Mouse (Mus musculus): ENCODE measurements around the gene Acsm5. TPM values are rescaled to one million over a fixed set of nuclear protein-coding genes. Genes with fewer than 3 reads are reported as not detected.

The Acsm5 gene
- polyA plus RNA-seq, 1 experiment from 2014 or later, result not detected

DNA sequence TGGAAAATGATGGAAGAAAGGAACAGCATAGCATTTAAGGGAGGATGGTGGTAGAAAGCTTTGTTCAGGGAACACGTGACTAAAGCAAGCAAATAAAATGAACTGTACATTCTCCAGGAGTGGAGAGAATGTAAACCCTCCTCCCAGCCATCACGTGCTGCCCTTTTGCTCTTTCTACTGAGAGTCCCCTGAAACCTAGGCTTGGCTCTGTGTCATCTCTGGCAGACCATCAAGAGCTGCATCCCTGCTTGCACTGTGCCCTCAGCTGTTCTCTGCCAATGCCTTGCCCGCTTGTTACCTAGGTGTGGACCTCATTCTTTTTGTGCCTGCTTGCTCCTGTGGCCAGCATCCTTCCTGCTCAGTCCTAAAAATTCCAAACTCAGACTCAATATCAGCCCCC, 2.6 kb downstream of the Acsm5 start:
- Histone ChIP-seq H3K4me3 (no peak overlapping the region), H3K27ac (no peak overlapping the region), H3K36me3 (no peaks in the 10 kb centered on the region), H3K27me3 (no peaks in the 10 kb centered on the region), H3K9me3 (no peaks in the 10 kb centered on the region), H3K4me1 (0 out of 2 replicates have a peak, but pooled peaks cover 6% of the 10 kb centered on the region), H3K4me2 (no peak overlapping the region), H3K9ac (no peak overlapping the region)
- ATAC-seq (ENCODE audit: borderline replicate concordance, extremely low read depth, low FRiP score, low TSS enrichment), result no peak
- WGBS, result 70% methylated on average over 3 of the region's 3 CpGs

DNA sequence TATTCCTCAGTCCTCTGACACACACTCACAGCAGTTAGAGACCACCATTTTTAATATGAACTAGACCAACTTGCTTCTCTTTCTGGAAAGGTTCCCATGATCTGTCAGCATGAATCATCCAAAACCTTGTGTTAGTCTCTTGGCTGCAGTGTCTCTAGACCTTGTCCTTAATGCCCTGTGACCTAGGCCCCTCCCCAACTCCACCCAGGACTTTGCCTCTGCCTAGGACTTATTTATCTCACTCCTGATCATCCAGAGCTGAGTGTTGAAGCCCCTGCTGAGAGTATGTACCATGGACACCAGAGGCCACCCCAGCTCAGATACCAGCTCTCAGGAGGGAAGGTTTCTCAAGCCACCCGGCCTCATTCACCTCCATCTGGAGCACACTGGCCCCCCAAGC, 3.1 kb downstream of the Acsm5 start:
- Histone ChIP-seq H3K36me3 (no peaks in the 10 kb centered on the region), H3K9ac (no peak overlapping the region), H3K9me3 (no peaks in the 10 kb centered on the region), H3K27ac (no peak overlapping the region), H3K4me3 (no peak overlapping the region), H3K4me1 (0 out of 2 replicates have a peak, but pooled peaks cover 6% of the 10 kb centered on the region), H3K27me3 (no peaks in the 10 kb centered on the region), H3K4me2 (no peak overlapping the region)
- ATAC-seq (ENCODE audit: borderline replicate concordance, extremely low read depth, low FRiP score, low TSS enrichment), result no peak
- 70% methylated on average over 1 of the region's 1 CpGs for WGBS

DNA sequence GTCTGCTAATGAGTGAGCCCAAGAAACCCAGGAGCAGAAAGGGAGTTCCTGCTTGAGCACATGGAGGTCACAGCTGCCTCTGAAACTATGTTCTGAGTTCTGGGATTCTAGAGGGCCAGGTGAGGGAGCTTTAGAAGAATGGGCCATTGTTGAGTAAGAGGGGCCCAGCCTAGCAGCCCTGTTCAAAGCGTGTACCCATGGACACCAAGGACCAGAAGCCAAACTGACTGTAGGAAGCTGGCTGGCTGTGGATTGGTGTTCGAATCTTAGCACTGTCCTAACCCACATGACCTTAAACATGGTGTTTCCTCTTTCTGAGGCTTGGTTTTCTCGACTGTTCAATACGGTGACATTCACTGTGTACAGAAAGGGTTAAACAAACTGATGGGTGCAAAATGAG, 4.1 kb downstream of the Acsm5 start, which contains the start of gene Pdilt:
Gene Pdilt, minus strand, starts transcription at position 101 of the 400 bp plus-strand sequence.
- 54% methylated on average over 4 of the region's 4 CpGs for WGBS
- H3K9me3 ChIP-seq, result no peaks in the 10 kb centered on the region
- H3K9ac ChIP-seq, result no peak within 1 kb of the TSS
- no peak within 1 kb of the TSS for H3K4me2 ChIP-seq
- no peaks in the 10 kb centered on the region for H3K27me3 ChIP-seq
- no peak within 1 kb of the TSS for H3K27ac ChIP-seq
- H3K4me1 ChIP-seq, result 0 out of 2 replicates have a peak, but pooled peaks cover 6% of the 10 kb centered on the region
- no peak for ATAC-seq (ENCODE audit: borderline replicate concordance, extremely low read depth, low FRiP score, low TSS enrichment)
- H3K4me3 ChIP-seq, result no peak within 1 kb of the TSS
- no peaks in the 10 kb centered on the region for H3K36me3 ChIP-seq

DNA sequence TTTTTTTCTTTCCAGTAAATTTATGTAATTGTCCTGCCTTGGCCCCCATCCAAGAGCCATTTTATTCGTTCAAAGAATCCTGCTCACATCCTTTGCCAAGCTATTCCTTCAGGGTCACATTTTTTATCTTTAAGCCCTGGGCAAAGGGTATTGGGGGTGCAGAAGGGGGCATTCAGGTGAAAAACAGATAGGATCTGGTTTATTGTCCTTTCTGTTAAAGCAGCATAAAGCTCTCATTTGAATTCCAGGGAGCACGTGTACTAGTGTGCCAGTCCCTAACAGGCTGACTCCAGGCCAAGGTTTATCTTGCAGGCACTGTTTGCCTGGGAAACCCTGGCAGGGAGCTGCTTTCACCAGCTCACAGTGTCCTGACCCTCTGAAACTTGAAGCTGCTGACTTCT, 6.6 kb downstream of the Acsm5 start:
- H3K4me2 ChIP-seq, result no peak overlapping the region
- no peak for ATAC-seq (ENCODE audit: borderline replicate concordance, extremely low read depth, low FRiP score, low TSS enrichment)
- H3K9ac ChIP-seq, result no peak overlapping the region
- no peaks in the 10 kb centered on the region for H3K36me3 ChIP-seq
- 0 out of 2 replicates have a peak, but pooled peaks cover 6% of the 10 kb centered on the region for H3K4me1 ChIP-seq
- no peaks in the 10 kb centered on the region for H3K9me3 ChIP-seq
- no peak overlapping the region for H3K27ac ChIP-seq
- no peaks in the 10 kb centered on the region for H3K27me3 ChIP-seq
- WGBS, result 16% methylated on average over 2 of the region's 2 CpGs
- H3K4me3 ChIP-seq, result no peak overlapping the region

DNA sequence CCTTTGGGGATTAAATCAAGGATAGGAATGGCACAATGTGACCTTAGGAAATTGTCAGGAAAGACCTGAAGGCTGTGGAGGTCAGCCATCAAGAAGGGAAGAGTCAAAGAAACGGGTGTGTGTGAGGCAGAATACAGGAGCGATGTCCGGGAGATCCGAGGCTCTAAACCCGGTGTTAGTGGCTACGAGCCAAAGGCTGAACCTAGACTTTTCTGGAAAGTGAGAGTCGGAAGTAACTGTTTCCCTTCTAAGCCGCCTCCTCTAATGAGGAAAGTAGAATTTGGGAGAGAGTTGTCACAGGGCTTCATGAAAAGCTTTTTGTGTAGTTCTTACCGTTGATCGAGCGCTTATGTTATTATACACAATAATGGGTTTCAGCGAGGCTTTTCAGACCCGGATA, 7.2 kb downstream of the Acsm5 start:
- no peak overlapping the region for H3K27ac ChIP-seq
- ATAC-seq (ENCODE audit: borderline replicate concordance, extremely low read depth, low FRiP score, low TSS enrichment), result no peak
- H3K27me3 ChIP-seq, result no peaks in the 10 kb centered on the region
- no peaks in the 10 kb centered on the region for H3K9me3 ChIP-seq
- H3K36me3 ChIP-seq, result no peaks in the 10 kb centered on the region
- no peak overlapping the region for H3K4me3 ChIP-seq
- no peak overlapping the region for H3K9ac ChIP-seq
- no peak overlapping the region for H3K4me2 ChIP-seq
- H3K4me1 ChIP-seq, result 0 out of 2 replicates have a peak, but pooled peaks cover 6% of the 10 kb centered on the region
- 71% methylated on average over 13 of the region's 13 CpGs for WGBS

DNA sequence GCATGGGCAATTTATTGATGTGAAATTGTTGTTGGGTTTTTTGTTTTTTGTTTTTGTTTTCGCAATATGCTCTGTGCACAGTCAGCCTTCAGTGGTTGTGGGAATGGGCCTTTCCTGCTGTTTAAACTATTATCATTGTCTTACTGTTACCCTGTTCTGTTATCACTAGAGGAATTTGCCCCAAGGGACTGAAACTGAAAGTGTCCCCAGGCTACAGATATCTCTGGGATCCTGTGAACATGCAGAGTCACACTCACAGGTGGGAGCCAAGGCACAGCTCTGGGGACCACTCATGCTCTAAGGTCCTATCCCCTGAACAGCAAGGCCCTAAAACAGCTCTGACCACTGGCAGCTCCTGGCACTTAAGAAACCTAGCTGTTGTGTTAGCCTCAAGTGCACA, 7.9 kb downstream of the Acsm5 start:
- Histone ChIP-seq H3K9ac (no peak overlapping the region), H3K9me3 (no peaks in the 10 kb centered on the region), H3K36me3 (no peaks in the 10 kb centered on the region), H3K27me3 (no peaks in the 10 kb centered on the region), H3K4me2 (no peak overlapping the region), H3K27ac (no peak overlapping the region), H3K4me3 (no peak overlapping the region), H3K4me1 (0 out of 2 replicates have a peak, but pooled peaks cover 6% of the 10 kb centered on the region)
- WGBS, result 93% methylated on average over 1 of the region's 1 CpGs
- ATAC-seq (ENCODE audit: borderline replicate concordance, extremely low read depth, low FRiP score, low TSS enrichment), result no peak

DNA sequence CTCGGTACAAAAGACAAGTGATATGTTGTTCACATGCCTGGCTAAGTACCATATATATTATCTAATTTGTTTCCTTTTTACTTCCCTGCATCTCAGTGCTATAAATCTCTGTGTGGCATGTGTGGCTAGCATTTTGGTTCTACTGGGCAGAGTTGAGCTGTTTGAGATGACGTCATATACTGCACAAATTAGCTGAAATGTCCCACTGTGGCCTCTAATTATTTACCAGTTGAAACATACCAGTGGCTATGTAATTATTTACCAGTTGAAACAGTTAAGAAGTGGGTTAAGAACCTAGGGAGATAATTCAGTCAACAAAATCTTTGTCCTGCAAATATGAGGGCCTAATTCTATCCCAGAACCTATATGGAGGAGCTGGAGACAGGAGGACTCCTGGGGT, 8.3 kb downstream of the Acsm5 start:
- 0 out of 2 replicates have a peak, but pooled peaks cover 6% of the 10 kb centered on the region for H3K4me1 ChIP-seq
- H3K36me3 ChIP-seq, result no peaks in the 10 kb centered on the region
- no peak overlapping the region for H3K4me2 ChIP-seq
- 51% methylated on average over 2 of the region's 2 CpGs for WGBS
- H3K9me3 ChIP-seq, result no peaks in the 10 kb centered on the region
- no peaks in the 10 kb centered on the region for H3K27me3 ChIP-seq
- ATAC-seq (ENCODE audit: borderline replicate concordance, extremely low read depth, low FRiP score, low TSS enrichment), result no peak
- no peak overlapping the region for H3K9ac ChIP-seq
- no peak overlapping the region for H3K4me3 ChIP-seq
- no peak overlapping the region for H3K27ac ChIP-seq

DNA sequence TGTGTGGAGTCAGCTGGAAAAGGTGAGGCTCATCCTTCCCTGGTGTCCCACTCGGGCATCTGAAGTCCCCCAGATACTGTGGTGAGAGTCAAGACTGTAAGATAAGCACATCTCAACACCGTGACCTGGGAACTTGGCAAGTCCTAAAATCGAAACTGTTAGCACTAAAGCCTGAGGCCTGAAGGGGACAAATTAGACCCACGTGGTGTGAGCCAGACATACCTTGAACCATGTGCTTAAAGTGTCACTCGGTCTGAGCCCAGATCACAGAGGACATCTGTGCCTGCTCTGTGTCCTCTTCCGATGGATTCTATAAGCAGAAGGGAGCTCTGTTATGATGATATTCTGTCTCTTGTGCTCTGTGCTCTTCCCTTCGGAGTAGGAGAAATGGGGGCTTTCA, 9.4 kb downstream of the Acsm5 start:
- no peak overlapping the region for H3K4me3 ChIP-seq
- 62% methylated on average over 7 of the region's 7 CpGs for WGBS
- H3K4me2 ChIP-seq, result no peak overlapping the region
- no peak overlapping the region for H3K9ac ChIP-seq
- 0 out of 2 replicates have a peak, but pooled peaks cover 6% of the 10 kb centered on the region for H3K4me1 ChIP-seq
- no peaks in the 10 kb centered on the region for H3K9me3 ChIP-seq
- no peak for ATAC-seq (ENCODE audit: borderline replicate concordance, extremely low read depth, low FRiP score, low TSS enrichment)
- H3K27me3 ChIP-seq, result no peaks in the 10 kb centered on the region
- H3K36me3 ChIP-seq, result no peaks in the 10 kb centered on the region
- no peak overlapping the region for H3K27ac ChIP-seq

DNA sequence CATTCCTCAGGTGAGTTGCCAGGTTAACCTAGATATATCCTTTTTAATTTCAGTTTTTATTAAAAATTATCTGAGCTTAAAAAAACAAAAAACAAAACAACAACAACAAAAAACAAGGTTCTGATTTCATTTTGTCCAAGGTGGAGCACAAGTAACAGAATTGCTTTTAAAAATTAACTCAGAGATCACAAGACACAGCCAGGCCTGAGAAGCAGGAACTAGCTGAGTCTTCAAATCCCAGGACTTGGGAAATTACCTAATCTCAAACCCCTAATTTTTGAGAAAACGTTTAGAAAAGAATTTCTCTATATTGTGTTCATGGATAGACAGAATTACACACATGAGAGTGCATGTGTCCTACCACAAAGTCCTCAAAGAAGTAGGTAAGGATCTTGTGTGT, 13.7 kb downstream of the Acsm5 start:
- ATAC-seq (ENCODE audit: borderline replicate concordance, extremely low read depth, low FRiP score, low TSS enrichment), result no peak
- Histone ChIP-seq H3K4me1 (no peaks in the 10 kb centered on the region), H3K36me3 (no peaks in the 10 kb centered on the region), H3K9me3 (no peaks in the 10 kb centered on the region), H3K4me3 (no peak overlapping the region), H3K27me3 (no peaks in the 10 kb centered on the region), H3K27ac (no peak overlapping the region), H3K9ac (no peak overlapping the region), H3K4me2 (no peak overlapping the region)
- 54% methylated on average over 1 of the region's 1 CpGs for WGBS

DNA sequence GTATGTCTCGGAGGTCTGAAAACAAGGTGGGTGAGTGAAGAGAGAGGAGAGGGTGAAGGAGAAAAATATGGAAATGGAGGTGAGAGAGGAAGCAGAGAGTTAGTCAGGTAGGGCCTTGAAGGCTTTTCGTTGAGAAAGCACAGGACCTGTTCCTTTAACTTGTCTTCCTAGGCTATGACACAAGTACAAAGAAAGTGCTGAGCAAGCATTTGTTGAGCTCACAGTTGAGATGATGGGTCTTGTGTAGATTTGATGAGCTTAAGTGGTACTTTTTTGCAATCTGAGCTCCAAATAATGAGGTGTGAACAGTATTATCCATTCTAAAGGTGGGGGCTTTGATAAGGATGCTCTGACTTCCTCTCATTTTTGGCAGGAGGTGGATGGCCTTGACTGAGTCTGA, 15.1 kb downstream of the Acsm5 start:
- no peak for ATAC-seq (ENCODE audit: borderline replicate concordance, extremely low read depth, low FRiP score, low TSS enrichment)
- WGBS, result 74% methylated on average over 2 of the region's 2 CpGs

DNA sequence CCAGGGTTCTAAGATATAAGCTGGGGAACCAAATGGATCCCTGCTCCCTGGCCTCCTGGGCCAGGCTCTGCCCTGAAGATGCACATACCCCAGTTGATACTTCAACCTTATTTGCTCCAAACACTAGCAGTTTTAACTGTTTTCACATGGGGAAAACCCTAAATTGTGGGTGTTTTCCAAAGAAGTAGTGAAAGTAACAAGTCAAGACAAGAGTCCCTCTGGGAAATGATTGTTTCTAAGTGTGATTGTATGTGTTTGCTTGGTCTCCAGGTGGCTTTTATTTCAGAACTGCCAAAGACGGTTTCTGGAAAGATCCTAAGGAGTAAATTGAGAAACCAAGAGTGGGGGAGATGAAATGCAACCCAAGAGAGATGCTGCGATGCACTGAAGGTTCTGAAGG, 23.2 kb downstream of the Acsm5 start:
- Histone ChIP-seq H3K4me2 (no peak overlapping the region), H3K4me1 (no peaks in the 10 kb centered on the region), H3K27ac (no peak overlapping the region), H3K4me3 (no peak overlapping the region), H3K27me3 (no peaks in the 10 kb centered on the region), H3K36me3 (no peaks in the 10 kb centered on the region), H3K9ac (no peak overlapping the region), H3K9me3 (no peaks in the 10 kb centered on the region)
- no peak for ATAC-seq (ENCODE audit: borderline replicate concordance, extremely low read depth, low FRiP score, low TSS enrichment)
- 69% methylated on average over 2 of the region's 2 CpGs for WGBS

More for the DNA sequence above, 15.1 kb downstream of the Acsm5 start:
- Histone ChIP-seq H3K9ac (no peak overlapping the region), H3K4me2 (no peak overlapping the region), H3K4me3 (no peak overlapping the region), H3K9me3 (no peaks in the 10 kb centered on the region), H3K27ac (no peak overlapping the region), H3K27me3 (no peaks in the 10 kb centered on the region), H3K4me1 (no peaks in the 10 kb centered on the region), H3K36me3 (no peaks in the 10 kb centered on the region)

DNA sequence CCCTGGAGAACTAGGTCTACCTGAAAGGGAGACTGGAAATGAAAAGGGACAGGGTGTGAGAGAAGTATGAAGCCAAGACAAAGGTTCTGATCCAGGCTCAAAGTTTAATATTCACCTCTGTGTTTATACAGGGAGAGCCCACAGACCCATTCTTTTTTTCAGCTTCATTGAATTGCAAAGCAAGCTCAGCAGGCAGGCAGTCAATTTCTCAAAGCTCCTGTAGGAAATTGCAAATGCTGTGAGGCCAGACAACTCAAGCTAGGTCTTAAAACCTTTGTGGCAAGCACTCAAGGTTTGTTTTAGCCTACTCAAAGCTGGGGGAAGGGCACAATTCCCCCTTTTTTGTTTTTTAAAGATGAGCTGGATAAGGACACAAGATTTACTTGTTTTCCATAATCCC, 26.3 kb downstream of the Acsm5 start:
- Histone ChIP-seq H3K9me3 (no peaks in the 10 kb centered on the region), H3K4me3 (no peak overlapping the region), H3K4me2 (no peak overlapping the region), H3K36me3 (no peaks in the 10 kb centered on the region), H3K27me3 (no peaks in the 10 kb centered on the region), H3K27ac (no peak overlapping the region), H3K9ac (no peak overlapping the region), H3K4me1 (no peaks in the 10 kb centered on the region)
- no peak for ATAC-seq (ENCODE audit: borderline replicate concordance, extremely low read depth, low FRiP score, low TSS enrichment)

All from lung, embryonic 15.5 days (tissue).